Mouse (Mus musculus) layer of hippocampus, adult 2 months (tissue): ENCODE data around the gene Stpg4. TPM values are rescaled to one million over a fixed set of nuclear protein-coding genes. Genes with fewer than 3 reads are reported as not detected.

Experiments
- DNase-seq, 2 experiments: peaks; one replicate each; pipeline ENCODE4 v3.0.0; 2022; ENCODE audit warnings: low spot score in 2 of 2
- H3K27ac ChIP-seq: fragments of 200-600 bp; 2 replicates; pipeline ENCODE4 v1.8.1; 2022
- H3K4me3 ChIP-seq: fragments of 200-600 bp; 2 replicates; pipeline ENCODE4 v1.8.1; 2022; ENCODE audit warnings: mild to moderate bottlenecking
- CTCF ChIP-seq: fragments of 200-600 bp; conservative IDR thresholded peaks from 2 replicates; pipeline ENCODE4 v1.8.1; 2022; ENCODE audit warnings: antibody characterized with exemption, mild to moderate bottlenecking, moderate library complexity
- total RNA-seq, 2 experiments: library from RNA; stranded (reverse); gene quantifications; 2 replicates each; pipeline ENCODE4 v1.2.3; 2021

Stpg4 gene
- total RNA-seq, 2 experiments from 2014 or later = not detected

GRCm38 (mm10) chr17:87444763-87445162, 17.2 kb upstream of the Stpg4 start:
- no peak for DNase-seq
- peak overlapping the region; percentile 99; the same call in 1 of the 2 replicates for H3K27ac ChIP-seq
- H3K4me3 ChIP-seq = peak overlapping the region; percentile 84
- TF ChIP-seq CTCF = no peak

DNA sequence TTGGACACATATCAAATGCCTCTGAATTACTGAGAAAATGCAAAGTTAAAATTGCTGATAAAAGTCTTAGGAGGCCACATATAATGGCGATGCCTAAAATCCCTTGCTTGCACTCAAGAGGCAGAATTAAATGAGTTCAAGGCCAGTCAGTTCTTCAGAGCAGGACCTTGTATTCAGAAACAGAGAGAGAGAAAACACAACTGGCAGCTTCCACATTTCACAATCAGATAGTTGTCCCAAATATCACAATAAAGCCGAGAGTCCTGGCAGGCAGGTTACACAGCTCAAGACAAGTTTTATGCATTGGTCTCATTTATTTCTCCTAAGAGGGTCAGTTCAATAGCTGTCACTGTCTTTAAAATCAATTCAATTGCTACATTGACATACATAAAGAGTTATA, 14.0 kb upstream of the Stpg4 start:
- no peak for DNase-seq
- H3K4me3 ChIP-seq = peak overlapping the region; percentile 84
- H3K27ac ChIP-seq = no peak overlapping the region
- no peak for TF ChIP-seq CTCF

DNA sequence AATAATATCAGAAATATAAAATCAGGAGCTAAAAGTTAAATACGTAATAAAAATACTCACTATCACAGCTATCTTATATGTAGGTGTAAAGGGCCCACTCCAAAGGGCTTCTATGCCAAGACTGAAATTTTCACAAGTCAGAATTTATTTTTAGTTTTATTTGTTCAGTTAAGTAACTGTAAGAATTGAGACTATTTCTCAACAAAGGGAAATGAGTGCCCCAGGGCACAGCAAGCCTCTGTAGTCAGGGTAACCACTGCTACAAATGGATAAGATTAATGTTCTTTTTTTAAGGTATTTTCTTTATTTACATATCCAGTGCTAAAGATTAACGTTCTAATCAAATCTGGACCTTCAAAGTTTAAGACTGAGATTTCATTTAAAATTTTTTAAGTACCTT, 11.9 kb upstream of the Stpg4 start:
- no peak for TF ChIP-seq CTCF
- H3K4me3 ChIP-seq = peak overlapping the region; percentile 35
- no peak for DNase-seq
- H3K27ac ChIP-seq = no peak overlapping the region

GRCm38 (mm10) chr17:87433929-87434328, 6.4 kb upstream of the Stpg4 start:
- no peak overlapping the region for H3K27ac ChIP-seq

DNA sequence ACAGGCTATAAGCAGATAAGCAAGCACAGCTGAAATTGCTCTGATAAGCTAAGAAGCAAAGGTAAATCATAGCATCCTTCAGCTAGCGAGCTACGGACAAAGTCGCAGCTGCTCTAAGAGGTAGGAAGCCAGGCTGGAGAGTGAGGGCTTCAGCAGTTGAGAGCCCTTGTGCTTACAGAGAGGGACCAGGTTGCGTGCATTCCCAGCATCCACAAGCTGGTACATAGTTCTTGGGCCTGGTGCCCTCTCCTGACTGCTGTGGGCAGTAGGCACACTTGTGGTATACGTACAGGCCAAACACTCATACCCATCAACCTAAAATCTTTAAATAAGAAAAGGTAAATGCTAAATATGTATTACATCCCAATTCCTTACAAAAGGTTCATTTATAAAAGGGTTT, 5.2 kb upstream of the Stpg4 start:
- no peak overlapping the region for H3K27ac ChIP-seq
- TF ChIP-seq CTCF = no peak
- H3K4me3 ChIP-seq = no peak overlapping the region
- no peak for DNase-seq

More at GRCm38 (mm10) chr17:87433929-87434328, 6.4 kb upstream of the Stpg4 start:
- TF ChIP-seq CTCF = no peak
- no peak overlapping the region for H3K4me3 ChIP-seq
- DNase-seq = no peak

GRCm38 (mm10) chr17:87432314-87432713, 4.8 kb upstream of the Stpg4 start:
- no peak for DNase-seq
- no peak overlapping the region for H3K4me3 ChIP-seq
- TF ChIP-seq CTCF = no peak
- no peak overlapping the region for H3K27ac ChIP-seq

GRCm38 (mm10) chr17:87429431-87429830, 1.9 kb upstream of the Stpg4 start:
- DNase-seq = no peak
- H3K4me3 ChIP-seq = no peak overlapping the region
- TF ChIP-seq CTCF = no peak
- H3K27ac ChIP-seq = no peak overlapping the region

GRCm38 (mm10) chr17:87418082-87418481, 9.5 kb downstream of the Stpg4 start:
- no peak for TF ChIP-seq CTCF
- Histone ChIP-seq H3K4me3 (no peak overlapping the region), H3K27ac (no peak overlapping the region)
- no peak for DNase-seq

- DNase-seq = no peak
- Histone ChIP-seq H3K4me3 (no peak overlapping the region), H3K27ac (no peak overlapping the region)
- no peak for TF ChIP-seq CTCF
Measured at GRCm38 (mm10) chr17:87406646-87407045, 20.9 kb downstream of the Stpg4 start.

DNA sequence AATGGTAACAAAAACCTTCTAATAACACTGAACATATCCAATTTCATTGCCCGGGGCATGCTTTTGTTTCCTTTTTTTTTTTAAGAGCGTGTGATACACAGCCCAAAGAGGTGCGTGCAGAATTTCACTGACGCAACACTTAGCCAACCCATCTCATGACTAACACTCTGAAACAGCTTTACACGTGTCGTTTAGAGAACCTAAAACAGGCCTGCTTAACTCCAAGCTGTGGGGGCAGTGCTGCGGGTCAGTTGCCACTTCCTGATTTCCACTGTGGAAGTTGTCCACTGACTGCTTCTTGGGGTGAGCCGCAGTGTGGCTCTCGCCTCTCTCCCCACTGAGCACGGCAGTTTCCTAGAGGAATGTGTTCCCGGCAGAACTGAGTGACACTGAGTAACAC, 22.0 kb downstream of the Stpg4 start:
- DNase-seq = no peak
- TF ChIP-seq CTCF = no peak
- no peak overlapping the region for H3K4me3 ChIP-seq
- no peak overlapping the region for H3K27ac ChIP-seq

DNA sequence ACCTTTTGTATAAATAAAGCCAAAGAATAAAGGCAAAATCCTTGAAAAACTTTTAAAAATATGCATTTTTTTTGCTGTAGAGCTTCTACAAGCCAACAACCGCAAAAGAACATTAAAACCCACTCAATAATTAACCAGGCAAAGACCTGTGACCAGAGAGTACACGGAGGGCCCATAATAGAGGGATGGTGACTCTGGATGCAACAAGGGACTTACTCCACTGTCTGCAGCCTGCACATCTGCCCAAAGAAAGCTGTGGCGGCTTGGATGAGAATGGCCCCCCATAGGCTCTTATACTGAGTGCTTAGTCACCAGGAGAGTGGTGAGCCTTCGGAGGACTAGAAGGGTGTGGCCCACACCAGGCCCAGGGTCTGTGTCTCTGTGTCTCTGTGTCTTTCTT, 24.1 kb downstream of the Stpg4 start:
- no peak for TF ChIP-seq CTCF
- no peak overlapping the region for H3K27ac ChIP-seq
- no peak overlapping the region for H3K4me3 ChIP-seq
- DNase-seq = no peak

DNA sequence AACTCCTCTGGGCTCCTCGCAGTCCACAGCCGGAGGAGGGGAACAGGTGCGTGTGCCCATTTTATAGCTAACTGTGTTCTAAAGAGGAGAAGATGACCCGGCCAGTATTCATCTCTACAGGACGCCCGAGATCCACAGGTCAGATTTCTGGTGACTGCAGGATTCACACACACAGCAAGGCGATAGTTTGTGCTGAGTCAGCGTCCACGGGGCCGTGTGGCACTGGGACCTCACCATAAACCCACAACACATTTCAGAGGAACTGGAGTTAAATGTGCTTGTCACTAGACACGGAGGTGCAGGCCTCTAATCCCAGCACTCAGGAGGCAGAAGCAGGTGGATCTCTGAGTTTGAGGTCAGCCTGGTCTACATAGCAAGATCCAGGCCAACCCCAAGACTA, 25.1 kb downstream of the Stpg4 start:
- DNase-seq = no peak
- TF ChIP-seq CTCF = no peak
- Histone ChIP-seq H3K4me3 (no peak overlapping the region), H3K27ac (no peak overlapping the region)

- H3K27ac ChIP-seq = no peak overlapping the region
- DNase-seq = no peak
- H3K4me3 ChIP-seq = no peak overlapping the region
- TF ChIP-seq CTCF = no peak
Measured at GRCm38 (mm10) chr17:87397088-87397487, 30.5 kb downstream of the Stpg4 start.

GRCm38 (mm10) chr17:87391242-87391641, 36.3 kb downstream of the Stpg4 start:
- Histone ChIP-seq H3K27ac (peak overlapping the region; percentile 40; the same call in 1 of the 2 replicates), H3K4me3 (no peak overlapping the region)
- TF ChIP-seq CTCF = no peak
- peak; percentile 51 to 66 for DNase-seq

DNA sequence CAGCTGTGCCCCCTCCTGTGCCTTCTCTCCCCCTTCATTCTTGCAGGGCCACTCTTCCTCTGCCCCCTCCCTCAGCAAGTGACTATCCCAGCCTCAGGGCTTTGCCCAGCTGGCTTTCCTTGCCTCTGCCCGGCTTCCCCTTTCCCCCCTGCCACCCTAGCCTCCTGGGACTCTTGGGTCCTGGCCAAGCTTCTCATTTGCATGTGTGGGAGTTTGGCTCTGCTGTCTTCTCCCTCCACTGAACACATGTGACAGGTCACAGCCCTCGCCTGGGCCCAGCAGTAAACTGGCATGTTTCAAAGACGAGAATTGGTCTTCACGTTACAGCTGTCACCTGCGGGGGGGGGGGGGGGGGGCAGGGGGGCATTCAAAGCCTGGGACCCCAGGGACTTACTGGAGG, 40.5 kb downstream of the Stpg4 start:
- TF ChIP-seq CTCF = no peak
- no peak overlapping the region for H3K27ac ChIP-seq
- H3K4me3 ChIP-seq = no peak overlapping the region
- no peak for DNase-seq
